Mouse (Mus musculus) MEL (cell line): ENCODE measurements at regions not wholly inside any gene's neighbourhood (a gene's known extent, or its start where the extent isn't known, plus 50 kb on each side); places are given as distances from the start of the nearest gene placed in this dataset.

Source experiments
- DNase-seq: peaks from one replicate; pipeline ENCODE4 v3.0.0; 2011; ENCODE audit warnings: low read depth, low spot score
- H3K27ac ChIP-seq: 2 replicates; pipeline ENCODE4 v1.5.1; 2012; ENCODE audit warnings: low read depth, mild to moderate bottlenecking, control low read depth, low read length, moderate library complexity; ENCODE audit not compliant: control insufficient read depth
- H3K27me3 ChIP-seq, 2 experiments: fragments of 150-350 bp in 1 of 2; sonication (generic) in 1 of 2; 2 replicates each; pipeline ENCODE4 v1.6.1; 2012; ENCODE audit warnings: low read length in 2 of 2, mild to moderate bottlenecking in 2 of 2, improper control_type of control experiment in 1 of 2, moderate library complexity in 1 of 2; ENCODE audit not compliant: insufficient read depth in 2 of 2, control insufficient read depth in 1 of 2
- H3K36me3 ChIP-seq, 2 experiments: 2 replicates each; pipeline ENCODE4 v1.6.1; 2012 to 2014; ENCODE audit warnings: low read length in 2 of 2, improper control_type of control experiment in 1 of 2, inconsistent platforms in 1 of 2, mild to moderate bottlenecking in 1 of 2; ENCODE audit not compliant: insufficient read depth in 2 of 2, control insufficient read depth in 1 of 2
- H3K4me1 ChIP-seq, 2 experiments: fragments of 150-350 bp in 1 of 2; sonication (generic) in 1 of 2; 2 replicates each; pipeline ENCODE4 v1.6.1; 2012; ENCODE audit warnings: low read length in 2 of 2, improper control_type of control experiment in 1 of 2, mild to moderate bottlenecking in 1 of 2; ENCODE audit not compliant: insufficient read depth in 2 of 2, control insufficient read depth in 1 of 2
- H3K4me3 ChIP-seq, 2 experiments: fragments of 150-350 bp in 1 of 2; sonication (generic) in 1 of 2; 2 replicates each; pipeline ENCODE4 v1.5.1; 2012; ENCODE audit warnings: low read depth in 2 of 2, low read length in 2 of 2, mild to moderate bottlenecking in 2 of 2, moderate library complexity in 2 of 2, control low read depth in 1 of 2, improper control_type of control experiment in 1 of 2; ENCODE audit not compliant: control insufficient read depth in 1 of 2, insufficient read depth in 1 of 2
- H3K79me2 ChIP-seq: 2 replicates; pipeline ENCODE4 v1.6.1; 2012; ENCODE audit warnings: mild to moderate bottlenecking, low read length, moderate library complexity; ENCODE audit not compliant: control insufficient read depth, poor library complexity, insufficient read depth
- H3K9ac ChIP-seq: 2 replicates; pipeline ENCODE4 v1.6.1; 2012; ENCODE audit warnings: low read depth, mild to moderate bottlenecking, control low read depth, low read length, moderate library complexity; ENCODE audit not compliant: control insufficient read depth, poor library complexity, severe bottlenecking
- H3K9me3 ChIP-seq: fragments of 150-350 bp; sonication (generic); replicated peaks from 2 replicates; pipeline ENCODE4 v1.6.1; 2012; ENCODE audit warnings: mild to moderate bottlenecking, low read length, improper control_type of control experiment, moderate library complexity; ENCODE audit not compliant: insufficient read depth
- CHD1 ChIP-seq: IDR thresholded peaks from 2 replicates; pipeline ENCODE4 v1.6.1; 2012; ENCODE audit warnings: low read depth, mild to moderate bottlenecking, inconsistent platforms, low read length, improper control_type of control experiment
- CHD2 ChIP-seq: IDR thresholded peaks from 2 replicates; pipeline ENCODE4 v1.6.1; 2011; ENCODE audit warnings: low read length, improper control_type of control experiment
- ELF1 ChIP-seq: IDR thresholded peaks from 2 replicates; pipeline ENCODE4 v1.6.1; 2014; ENCODE audit warnings: low read depth, mild to moderate bottlenecking, inconsistent platforms, low read length, improper control_type of control experiment, moderate library complexity
- ETS1 ChIP-seq: IDR thresholded peaks from 2 replicates; pipeline ENCODE4 v1.6.1; 2012; ENCODE audit warnings: low read depth, mild to moderate bottlenecking, inconsistent platforms, low read length, improper control_type of control experiment, moderate library complexity
- GABPA ChIP-seq: IDR thresholded peaks from 2 replicates; pipeline ENCODE4 v1.6.1; 2012; ENCODE audit warnings: low read depth, mild to moderate bottlenecking, inconsistent platforms, low read length, improper control_type of control experiment, moderate library complexity
- GATA1 ChIP-seq: IDR thresholded peaks from 2 replicates; pipeline ENCODE4 v1.6.1; 2011; ENCODE audit warnings: low read depth, low read length, improper control_type of control experiment
- HCFC1 ChIP-seq: IDR thresholded peaks from 2 replicates; pipeline ENCODE4 v1.6.1; 2012; ENCODE audit warnings: low read depth, mild to moderate bottlenecking, inconsistent platforms, low read length, improper control_type of control experiment, moderate library complexity
- JUND ChIP-seq: IDR thresholded peaks from 2 replicates; pipeline ENCODE4 v1.6.1; 2011; ENCODE audit warnings: low read depth, mild to moderate bottlenecking, improper control_type of control experiment, low read length
- KAT2A ChIP-seq: conservative IDR thresholded peaks from 2 replicates; pipeline ENCODE4 v1.6.1; 2012; ENCODE audit warnings: low read depth, low read length, improper control_type of control experiment, inconsistent platforms
- MAFK ChIP-seq: IDR thresholded peaks from 2 replicates; pipeline ENCODE4 v1.6.1; 2011; ENCODE audit warnings: low read depth, mild to moderate bottlenecking, low read length, improper control_type of control experiment, borderline replicate concordance
- MAX ChIP-seq: IDR thresholded peaks from 2 replicates; pipeline ENCODE4 v1.6.1; 2011; ENCODE audit warnings: low read length, improper control_type of control experiment
- MAZ ChIP-seq: IDR thresholded peaks from 2 replicates; pipeline ENCODE4 v1.6.1; 2012; ENCODE audit warnings: low read depth, mild to moderate bottlenecking, inconsistent platforms, low read length, improper control_type of control experiment
- MEF2A ChIP-seq: IDR thresholded peaks from 2 replicates; pipeline ENCODE4 v1.6.1; 2014; ENCODE audit warnings: low read depth, mild to moderate bottlenecking, inconsistent platforms, low read length, improper control_type of control experiment; ENCODE audit not compliant: poor library complexity, insufficient replicate concordance, severe bottlenecking; ENCODE audit errors: extremely low read depth
- MXI1 ChIP-seq: IDR thresholded peaks from 2 replicates; pipeline ENCODE4 v1.6.1; 2011; ENCODE audit warnings: mild to moderate bottlenecking, low read depth, low read length, improper control_type of control experiment
- MYB ChIP-seq: IDR thresholded peaks from 2 replicates; pipeline ENCODE4 v1.6.1; 2011; ENCODE audit warnings: mild to moderate bottlenecking, low read depth, low read length, improper control_type of control experiment
- MYC ChIP-seq: IDR thresholded peaks from 2 replicates; pipeline ENCODE4 v1.6.1; 2011; ENCODE audit warnings: low read depth, mild to moderate bottlenecking, low read length, improper control_type of control experiment, moderate library complexity
- NRF1 ChIP-seq: IDR thresholded peaks from 2 replicates; pipeline ENCODE4 v1.6.1; 2014; ENCODE audit warnings: low read depth, mild to moderate bottlenecking, inconsistent platforms, low read length, improper control_type of control experiment, moderate library complexity; ENCODE audit not compliant: poor library complexity, insufficient read depth, severe bottlenecking
- POLR2A ChIP-seq, 2 experiments: IDR thresholded peaks; 2 replicates each; pipeline ENCODE4 v1.6.1; 2011 to 2012; ENCODE audit warnings: low read length in 2 of 2, mild to moderate bottlenecking in 2 of 2, control low read depth in 1 of 2, improper control_type of control experiment in 1 of 2, low read depth in 1 of 2, moderate library complexity in 1 of 2; ENCODE audit not compliant: control insufficient read depth in 1 of 2, insufficient read depth in 1 of 2, poor library complexity in 1 of 2
- POLR2AphosphoS2 ChIP-seq: IDR thresholded peaks from 2 replicates; pipeline ENCODE4 v1.6.1; 2011; ENCODE audit warnings: low read length, improper control_type of control experiment
- POLR2AphosphoS5 ChIP-seq: IDR thresholded peaks from 2 replicates; pipeline ENCODE4 v1.6.1; 2012; ENCODE audit warnings: low read depth, borderline replicate concordance, mild to moderate bottlenecking, inconsistent platforms, low read length, moderate library complexity, mixed read lengths
- RCOR1 ChIP-seq: IDR thresholded peaks from 2 replicates; pipeline ENCODE4 v1.6.1; 2012; ENCODE audit warnings: low read depth, mild to moderate bottlenecking, inconsistent platforms, low read length, improper control_type of control experiment
- SIN3A ChIP-seq: IDR thresholded peaks from 2 replicates; pipeline ENCODE4 v1.6.1; 2012; ENCODE audit warnings: low read length, improper control_type of control experiment, inconsistent platforms
- SMC3 ChIP-seq: IDR thresholded peaks from 2 replicates; pipeline ENCODE4 v1.6.1; 2011; ENCODE audit warnings: low read depth, low read length, improper control_type of control experiment
- TBP ChIP-seq: IDR thresholded peaks from 2 replicates; pipeline ENCODE4 v1.8.0; 2011; ENCODE audit warnings: low read depth, low read length, improper control_type of control experiment
- UBTF ChIP-seq: IDR thresholded peaks from 2 replicates; pipeline ENCODE4 v1.6.1; 2012; ENCODE audit warnings: low read depth, mild to moderate bottlenecking, inconsistent platforms, low read length, improper control_type of control experiment, moderate library complexity, borderline replicate concordance; ENCODE audit not compliant: insufficient read depth
- USF1 ChIP-seq: IDR thresholded peaks from 2 replicates; pipeline ENCODE4 v1.6.1; 2014; ENCODE audit warnings: low read depth, mild to moderate bottlenecking, inconsistent platforms, low read length, improper control_type of control experiment, moderate library complexity
- USF2 ChIP-seq, 2 experiments: IDR thresholded peaks; 2 replicates each; pipeline ENCODE4 v1.6.1; 2011 to 2012; ENCODE audit warnings: improper control_type of control experiment in 2 of 2, low read length in 2 of 2, borderline replicate concordance in 1 of 2, inconsistent platforms in 1 of 2, low read depth in 1 of 2, mild to moderate bottlenecking in 1 of 2; ENCODE audit not compliant: insufficient read depth in 1 of 2
- ZC3H11A ChIP-seq: IDR thresholded peaks from 2 replicates; pipeline ENCODE4 v1.6.1; 2012; ENCODE audit warnings: low read depth, mild to moderate bottlenecking, inconsistent platforms, low read length, improper control_type of control experiment
- ZKSCAN1 ChIP-seq: IDR thresholded peaks from 2 replicates; pipeline ENCODE4 v1.6.1; 2012; ENCODE audit warnings: low read depth, mild to moderate bottlenecking, inconsistent platforms, low read length, improper control_type of control experiment, moderate library complexity
- ZMIZ1 ChIP-seq: IDR thresholded peaks from 2 replicates; pipeline ENCODE4 v1.6.1; 2012; ENCODE audit warnings: low read depth, mild to moderate bottlenecking, inconsistent platforms, low read length, improper control_type of control experiment, moderate library complexity
- ZNF384 ChIP-seq: IDR thresholded peaks from 2 replicates; pipeline ENCODE4 v1.6.1; 2012; ENCODE audit warnings: low read depth, mild to moderate bottlenecking, inconsistent platforms, low read length, improper control_type of control experiment

DNA sequence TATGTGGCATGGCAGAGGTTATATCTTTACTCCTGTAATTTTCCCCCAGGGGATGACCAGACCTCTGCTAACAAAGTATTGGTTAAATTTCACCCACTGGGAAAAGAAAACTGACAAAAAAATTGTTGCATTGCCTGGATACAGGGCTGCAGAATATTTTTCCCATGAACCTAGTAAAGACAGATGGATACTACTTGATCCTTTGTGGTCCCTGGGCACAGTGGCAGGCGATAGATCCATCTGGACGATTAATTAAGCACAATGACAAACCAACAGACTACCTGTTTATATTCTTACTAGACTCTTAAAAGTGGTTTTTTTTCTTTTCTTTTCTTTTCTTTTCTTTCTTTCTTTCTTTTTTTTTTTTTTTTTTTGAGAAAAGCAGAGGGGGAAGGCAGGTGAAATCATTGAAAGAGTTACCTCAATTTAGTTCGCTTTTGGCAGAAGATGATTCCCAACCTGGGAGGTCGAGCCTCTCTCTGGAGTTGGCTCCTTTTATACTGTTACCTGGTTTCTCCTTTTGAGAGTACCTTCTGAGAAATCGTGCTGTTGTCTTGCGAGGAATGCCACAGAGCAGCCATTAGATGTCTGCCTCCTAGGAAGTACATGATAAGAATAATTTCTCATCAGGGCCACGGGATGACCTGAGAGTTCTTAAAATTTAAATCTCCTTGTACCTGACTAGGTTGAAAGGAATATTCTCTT is 312.6 kb downstream of the Slc4a3 start:
- no peak for DNase-seq
- Histone ChIP-seq H3K27me3 (no peaks in the 10 kb centered on the region), H3K9ac (no peak overlapping the region), H3K9me3 (no peaks in the 10 kb centered on the region), H3K4me1 (no peaks in the 10 kb centered on the region), H3K27ac (no peak overlapping the region), H3K4me3 (no peak overlapping the region), H3K79me2 (no peaks in the 10 kb centered on the region), H3K36me3 (no peaks in the 10 kb centered on the region)
- TF ChIP-seq ZMIZ1 (no peak), CHD2 (no peak), MYB (no peak), POLR2AphosphoS2 (no peak), MAX (no peak), ZKSCAN1 (no peak), GABPA (no peak), ETS1 (no peak), NRF1 (no peak), CHD1 (no peak), POLR2A (IDR thresholded peaks at IDR 0.05; ENCODE audit: control insufficient read depth in 1 of 2, insufficient read depth in 1 of 2, low read depth in 1 of 2, low read length in 2 of 2, poor library complexity in 1 of 2) (no peak), SMC3 (no peak), GATA1 (no peak), MAFK (no peak), TBP (no peak), MYC (no peak), ELF1 (no peak), MAZ (no peak), KAT2A (no peak)

DNA sequence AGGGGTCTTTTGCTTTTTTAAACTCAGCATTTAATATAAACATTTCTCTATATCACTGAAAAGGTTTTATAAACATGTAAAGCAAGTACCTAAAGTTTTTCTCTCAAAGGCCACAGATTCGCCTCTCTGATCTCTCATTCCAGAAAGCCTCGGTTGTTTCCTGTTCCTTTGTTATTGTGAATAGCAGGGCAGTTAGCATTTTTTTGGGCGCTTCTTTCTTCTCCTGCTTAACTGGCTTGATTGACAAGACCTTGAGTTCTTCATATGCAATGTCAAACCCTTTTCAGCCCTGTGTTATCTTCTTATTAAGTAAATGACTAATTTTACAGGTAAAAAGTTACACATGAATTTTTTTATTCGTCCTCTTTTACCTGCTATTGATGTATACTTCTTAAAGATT is 316.7 kb downstream of the Slc4a3 start:
- no peak for TF ChIP-seq GATA1
- no peak for TF ChIP-seq TBP
- TF ChIP-seq CHD2, result no peak
- no peak for TF ChIP-seq USF2 (IDR thresholded peaks at IDR 0.05; ENCODE audit: borderline replicate concordance in 1 of 2, insufficient read depth in 1 of 2, low read depth in 1 of 2, low read length in 2 of 2)
- TF ChIP-seq SIN3A, result no peak
- TF ChIP-seq ZNF384, result no peak
- TF ChIP-seq RCOR1, result no peak
- TF ChIP-seq MXI1, result no peak
- no peak for TF ChIP-seq POLR2AphosphoS2
- no peak for TF ChIP-seq MEF2A
- TF ChIP-seq MYC, result no peak
- TF ChIP-seq JUND, result no peak
- TF ChIP-seq UBTF, result no peak
- no peak for TF ChIP-seq ZC3H11A
- no peak for TF ChIP-seq USF1
- TF ChIP-seq ZMIZ1, result no peak
- TF ChIP-seq ZKSCAN1, result no peak
- TF ChIP-seq CHD1, result no peak
- TF ChIP-seq POLR2AphosphoS5, result no peak
- TF ChIP-seq HCFC1, result no peak
- Histone ChIP-seq H3K36me3 (no peaks in the 10 kb centered on the region), H3K4me3 (no peak overlapping the region), H3K9ac (no peak overlapping the region), H3K27ac (no peak overlapping the region), H3K27me3 (no peaks in the 10 kb centered on the region), H3K4me1 (no peaks in the 10 kb centered on the region), H3K79me2 (no peaks in the 10 kb centered on the region), H3K9me3 (no peaks in the 10 kb centered on the region)
- no peak for DNase-seq
